Mouse (Mus musculus) liver, embryonic 15.5 days (tissue): Measurements from ENCODE around the gene Atp4a. TPM values are rescaled to one million over a fixed set of nuclear protein-coding genes. Genes with fewer than 3 reads are reported as not detected.
"Not testable (repeated sequence)": the region's sequence is repeated elsewhere in the genome, so short reads cannot be mapped to it uniquely, and the experiment has no call there.

Source experiments
- ATAC-seq: fragments of 200-750 bp; cut with Nextera tagmentation; 2 replicates; pipeline ENCODE4 v1.8.0; 2017; ENCODE audit warnings: moderate number of reproducible peaks, mild to moderate bottlenecking, moderate library complexity; ENCODE audit not compliant: insufficient read depth
- H3K27ac ChIP-seq: fragments of 300-500 bp; sonication (generic); replicated peaks from 2 replicates; pipeline ENCODE4 v1.5.1; 2015; ENCODE audit warnings: mild to moderate bottlenecking, inconsistent platforms
- H3K27me3 ChIP-seq: fragments of 300-500 bp; sonication (generic); 2 replicates; pipeline ENCODE4 v1.6.1; 2015; ENCODE audit warnings: mild to moderate bottlenecking, inconsistent platforms
- H3K36me3 ChIP-seq: fragments of 300-500 bp; sonication (generic); replicated peaks from 2 replicates; pipeline ENCODE4 v1.6.1; 2015; ENCODE audit warnings: moderate library complexity, mild to moderate bottlenecking, inconsistent platforms
- H3K4me1 ChIP-seq: fragments of 300-500 bp; sonication (generic); replicated peaks from 2 replicates; pipeline ENCODE4 v1.6.1; 2015; ENCODE audit warnings: inconsistent platforms
- H3K4me2 ChIP-seq: fragments of 300-500 bp; sonication (generic); 2 replicates; pipeline ENCODE4 v1.6.1; 2015; ENCODE audit warnings: moderate library complexity, mild to moderate bottlenecking, inconsistent platforms
- H3K4me3 ChIP-seq: fragments of 300-500 bp; sonication (generic); replicated peaks from 2 replicates; pipeline ENCODE4 v1.5.1; 2015; ENCODE audit warnings: mild to moderate bottlenecking, inconsistent platforms
- H3K9ac ChIP-seq: fragments of 300-500 bp; sonication (generic); 2 replicates; pipeline ENCODE4 v1.6.1; 2015; ENCODE audit warnings: moderate library complexity, mild to moderate bottlenecking, inconsistent platforms
- H3K9me3 ChIP-seq: fragments of 300-500 bp; sonication (generic); replicated peaks from 2 replicates; pipeline ENCODE4 v1.6.1; 2016; ENCODE audit warnings: inconsistent platforms
- WGBS: fragments of 180-500 bp; shearing (Covaris S2); methylation state at CpG from one replicate; pipeline ENCODE4 v1.1.7; 2015; ENCODE audit warnings: mixed read lengths; ENCODE audit not compliant: insufficient replicate concordance; 5-methylcytosine and 5-hydroxymethylcytosine counted together
- polyA plus RNA-seq: library from polyadenylated mRNA; unstranded; fragments of >200 nt; fragmentation: Nextera tagmentation; extraction: Ambion mirVana; gene quantifications from 2 replicates; pipeline ENCODE4 v1.2.1, GENCODE M21; 2015

Atp4a gene
- polyA plus RNA-seq, 1 experiment from 2014 or later, result 1.7 TPM

DNA sequence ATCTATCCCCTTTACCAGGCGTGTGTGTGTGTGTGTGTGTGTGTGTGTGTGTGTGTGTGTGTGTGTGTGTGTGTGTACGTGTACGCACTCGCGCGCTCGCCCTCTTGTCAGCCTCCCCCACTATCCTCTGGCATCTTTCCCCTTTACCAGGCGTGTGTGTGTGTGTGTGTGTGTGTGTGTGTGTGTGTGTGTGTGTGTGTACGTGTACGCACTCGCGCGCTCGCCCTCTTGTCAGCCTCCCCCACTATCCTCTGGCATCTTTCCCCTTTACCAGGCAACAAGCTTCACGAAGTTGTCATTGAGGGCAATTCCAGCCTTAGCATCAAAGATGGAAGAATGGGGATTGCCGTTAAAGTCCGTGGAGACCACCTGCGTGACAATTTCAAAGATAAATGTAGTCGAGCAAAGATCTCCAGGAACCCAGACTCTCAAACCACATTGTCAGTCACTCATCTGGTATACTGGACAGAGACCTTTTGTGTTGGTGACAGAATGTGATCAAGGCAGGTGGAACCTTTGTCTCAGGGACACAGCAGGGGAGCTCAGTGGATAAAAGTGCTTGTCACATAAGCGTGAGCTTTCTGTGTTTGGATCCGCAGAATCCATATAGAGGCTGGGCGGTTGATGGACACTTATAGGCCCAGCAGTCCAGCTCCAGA lies 18.2 kb downstream of the Atp4a start:
- Histone ChIP-seq H3K9ac (peak overlapping the region; percentile 77), H3K27ac (peak overlapping the region; percentile 91), H3K4me1 (peaks cover 24% of the 10 kb centered on the region), H3K4me2 (peak overlapping the region; percentile 94), H3K36me3 (peaks cover 24% of the 10 kb centered on the region; the same call in 1 of the 2 replicates), H3K4me3 (peak overlapping the region; percentile 84)
- not testable (repeated sequence) for H3K9me3 ChIP-seq, H3K27me3 ChIP-seq, ATAC-seq
- WGBS, result 19% methylated on average over 19 of the region's 22 CpGs

DNA sequence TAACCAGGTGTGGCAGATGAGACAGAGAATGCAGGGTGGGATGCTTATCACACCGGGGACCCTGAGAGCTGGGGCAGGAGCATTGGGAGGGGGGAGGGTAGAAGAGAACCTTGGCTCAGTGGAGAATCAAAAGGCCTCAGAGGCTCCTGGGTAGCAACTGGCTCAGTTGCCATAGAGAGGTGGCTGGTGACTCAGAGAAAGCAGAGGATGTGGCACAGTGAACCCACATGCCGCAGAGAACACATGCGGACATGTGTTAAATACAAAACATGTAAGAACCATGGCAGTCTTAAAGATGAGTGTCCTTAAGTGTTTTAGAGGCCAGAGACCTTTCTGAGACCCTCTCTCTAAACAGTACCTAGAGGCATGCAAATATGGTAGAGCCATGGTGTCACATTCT lies 24.2 kb downstream of the Atp4a start:
- no peaks in the 10 kb centered on the region for H3K4me1 ChIP-seq
- peaks cover 21% of the 10 kb centered on the region; the same call in 1 of the 2 replicates for H3K36me3 ChIP-seq
- H3K4me3 ChIP-seq, result no peak overlapping the region
- H3K9ac ChIP-seq, result no peak overlapping the region
- no peaks in the 10 kb centered on the region for H3K9me3 ChIP-seq
- 82% methylated on average over 3 of the region's 3 CpGs for WGBS
- H3K27ac ChIP-seq, result no peak overlapping the region
- no peaks in the 10 kb centered on the region for H3K27me3 ChIP-seq
- no peak overlapping the region for H3K4me2 ChIP-seq
- no peak for ATAC-seq

DNA sequence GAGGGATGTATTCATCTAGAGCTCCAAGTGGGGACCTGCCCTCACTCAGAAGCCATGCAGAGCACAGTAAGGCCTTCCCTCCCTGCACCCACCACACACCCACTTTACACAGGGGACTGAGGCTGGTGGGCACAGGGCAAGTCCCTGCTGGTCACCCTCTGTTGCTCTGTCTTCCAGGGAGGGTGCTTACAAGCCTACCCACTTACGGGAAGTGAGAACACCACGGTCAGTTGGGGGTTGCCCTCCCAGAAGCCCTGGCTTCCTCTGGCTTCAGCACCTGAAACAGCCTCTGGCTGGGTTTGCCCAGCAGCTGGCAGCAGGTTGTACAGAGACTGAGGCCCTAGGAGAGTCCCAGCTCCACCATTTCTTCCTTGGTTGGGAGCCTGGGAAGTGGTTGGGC lies 30.6 kb downstream of the Atp4a start:
- not testable (repeated sequence) for ATAC-seq, H3K4me1 ChIP-seq, H3K27ac ChIP-seq, H3K4me2 ChIP-seq, H3K9ac ChIP-seq, H3K9me3 ChIP-seq, H3K36me3 ChIP-seq, H3K27me3 ChIP-seq, H3K4me3 ChIP-seq
- WGBS, result 59% methylated on average over 2 of the region's 2 CpGs

DNA sequence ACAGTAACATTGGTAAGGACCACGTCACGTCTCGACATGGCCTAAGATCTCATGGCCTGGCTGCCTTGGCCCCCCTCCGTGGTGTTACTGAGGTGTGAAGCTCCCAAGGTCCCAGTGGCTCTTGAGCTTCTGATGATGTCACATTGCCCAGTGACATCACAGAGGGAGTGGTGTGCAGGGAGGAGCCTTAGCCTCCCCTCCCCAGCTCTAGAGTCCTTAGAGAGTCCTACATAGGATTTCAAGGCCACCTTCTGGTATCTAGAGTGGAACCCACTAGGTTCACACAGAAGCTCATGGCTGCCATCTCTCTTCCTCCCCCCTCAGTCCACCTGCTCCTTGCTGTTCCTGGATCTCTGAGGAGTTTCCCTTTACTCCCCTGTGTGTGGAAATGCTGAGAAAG lies 31.6 kb downstream of the Atp4a start, which contains the start of gene Gapdhs:
Gene Gapdhs (minus strand): TSS at position 65 of the 400 bp plus-strand sequence.
- not testable (repeated sequence) for H3K4me1 ChIP-seq, ATAC-seq, H3K4me3 ChIP-seq, H3K9ac ChIP-seq, H3K4me2 ChIP-seq, H3K27ac ChIP-seq, H3K9me3 ChIP-seq, H3K36me3 ChIP-seq, H3K27me3 ChIP-seq
- WGBS, result 58% methylated on average over 4 of the region's 4 CpGs

DNA sequence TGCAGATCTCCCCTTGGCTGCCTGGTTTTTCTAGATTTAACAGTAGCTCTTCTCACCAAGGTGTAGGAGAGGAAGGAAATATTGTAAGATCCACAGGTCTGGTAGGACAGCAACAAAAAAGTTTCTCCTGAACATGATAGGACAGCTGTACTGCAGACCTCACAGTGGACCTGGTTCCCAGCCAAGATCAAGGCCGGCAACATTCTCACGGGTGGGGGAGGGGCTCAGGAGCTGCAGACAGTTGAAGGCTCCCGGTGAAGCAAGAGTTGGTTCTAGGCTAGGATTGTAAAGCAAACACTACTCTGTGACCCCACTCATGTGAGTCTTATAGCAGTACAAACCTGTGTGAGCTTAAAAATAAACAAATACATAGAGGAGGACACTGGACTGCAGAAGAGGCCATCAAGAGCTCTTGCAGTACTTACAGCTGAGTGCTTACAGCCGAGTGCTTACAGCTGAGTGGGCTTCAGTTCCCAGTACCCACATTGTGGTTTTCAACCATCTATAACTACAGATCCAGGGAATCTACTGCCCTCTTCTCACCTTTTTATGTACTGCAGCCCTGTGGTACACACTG lies 32.1 kb downstream of the Atp4a start:
- H3K27me3 ChIP-seq, result no peaks in the 10 kb centered on the region
- H3K9ac ChIP-seq, result no peak overlapping the region
- peak; percentile 43; the same call in 1 of the 2 replicates for ATAC-seq
- no peak overlapping the region for H3K4me3 ChIP-seq
- 26% methylated on average over 4 of the region's 4 CpGs for WGBS
- no peaks in the 10 kb centered on the region for H3K9me3 ChIP-seq
- no peak overlapping the region for H3K27ac ChIP-seq
- H3K4me1 ChIP-seq, result peaks cover 3% of the 10 kb centered on the region; the same call in 1 of the 2 replicates
- H3K4me2 ChIP-seq, result no peak overlapping the region
- H3K36me3 ChIP-seq, result no peaks in the 10 kb centered on the region

DNA sequence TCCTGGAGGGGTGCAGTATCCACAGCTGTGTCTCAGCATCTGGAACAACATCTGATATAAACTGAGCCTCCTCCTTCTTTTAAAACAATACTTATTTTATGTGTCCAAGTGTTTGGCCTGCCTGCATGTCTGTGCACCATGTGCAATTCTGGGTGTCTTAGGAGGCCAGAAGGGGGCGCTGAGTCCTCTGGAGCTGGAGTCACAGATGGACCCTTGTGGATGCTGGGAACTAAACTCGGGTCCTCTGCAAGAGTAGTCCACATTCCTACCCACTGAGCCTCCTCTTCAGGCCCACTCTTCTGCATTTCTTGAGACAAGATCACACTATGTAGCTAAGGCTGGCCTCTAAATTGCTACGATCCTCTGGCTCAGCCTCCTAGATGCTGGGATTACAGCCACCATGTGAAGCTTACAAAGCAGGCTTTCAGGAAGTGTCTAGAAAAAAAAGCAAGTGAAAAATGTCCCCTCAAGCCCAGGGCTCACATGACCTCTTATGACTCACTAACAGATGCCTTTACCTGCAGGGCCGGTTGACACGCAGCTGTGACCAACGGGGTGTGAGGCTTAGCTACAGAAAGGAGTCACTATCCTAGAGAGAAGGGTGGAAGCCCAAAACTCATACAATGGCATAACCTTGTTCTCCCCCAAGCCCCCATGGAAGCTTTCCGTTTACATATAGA lies 35.7 kb downstream of the Atp4a start:
- H3K9me3 ChIP-seq, result no peaks in the 10 kb centered on the region
- no peak overlapping the region for H3K4me2 ChIP-seq
- 67% methylated on average over 7 of the region's 7 CpGs for WGBS
- no peaks in the 10 kb centered on the region for H3K36me3 ChIP-seq
- no peak overlapping the region for H3K4me3 ChIP-seq
- H3K27me3 ChIP-seq, result no peaks in the 10 kb centered on the region
- no peak for ATAC-seq
- H3K27ac ChIP-seq, result no peak overlapping the region
- H3K4me1 ChIP-seq, result peaks cover 3% of the 10 kb centered on the region; the same call in 1 of the 2 replicates
- H3K9ac ChIP-seq, result no peak overlapping the region

DNA sequence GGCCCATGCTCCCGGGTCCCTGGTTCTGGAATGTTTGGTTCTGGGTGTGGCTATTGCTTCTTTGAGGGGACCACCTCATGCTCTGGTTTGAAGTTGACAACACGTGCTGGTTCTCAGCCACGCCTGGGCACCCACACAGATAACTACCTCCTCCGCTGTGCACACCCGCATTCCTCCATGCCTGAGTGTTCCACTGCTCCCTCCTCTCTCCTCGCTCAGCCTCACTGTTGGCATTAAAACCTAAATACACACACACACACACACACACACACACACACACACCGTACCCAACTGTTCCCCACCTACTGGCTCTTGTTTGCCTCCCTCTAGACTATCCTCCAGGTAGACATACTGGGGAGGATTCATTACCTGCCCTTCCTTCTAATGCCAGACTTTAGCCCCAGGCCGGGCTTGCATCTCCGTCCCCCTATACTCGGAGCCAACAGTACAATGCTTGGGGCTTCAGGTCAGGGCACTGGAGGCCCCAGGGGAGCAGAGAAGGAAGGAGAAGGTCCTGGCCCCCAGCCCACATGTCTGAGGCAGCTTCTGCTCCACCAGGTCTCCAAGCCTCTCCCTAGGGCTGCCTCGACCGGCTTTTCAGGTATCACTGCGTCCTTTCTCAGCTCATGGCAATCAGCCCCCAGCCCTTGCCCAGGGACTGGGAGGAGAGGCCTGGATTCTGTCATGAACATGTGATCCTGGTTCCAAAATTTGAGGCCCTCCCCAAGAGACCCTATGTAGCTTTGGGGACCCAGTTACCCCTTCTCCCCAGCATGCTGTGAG lies 38.0 kb downstream of the Atp4a start:
- H3K4me2 ChIP-seq, result no peak overlapping the region
- no peaks in the 10 kb centered on the region for H3K36me3 ChIP-seq
- H3K27me3 ChIP-seq, result no peaks in the 10 kb centered on the region
- no peak overlapping the region for H3K9ac ChIP-seq
- WGBS, result 63% methylated on average over 13 of the region's 13 CpGs
- no peak overlapping the region for H3K27ac ChIP-seq
- H3K4me1 ChIP-seq, result no peaks in the 10 kb centered on the region
- H3K4me3 ChIP-seq, result no peak overlapping the region
- ATAC-seq, result no peak
- no peaks in the 10 kb centered on the region; the same call in 1 of the 2 replicates for H3K9me3 ChIP-seq

DNA sequence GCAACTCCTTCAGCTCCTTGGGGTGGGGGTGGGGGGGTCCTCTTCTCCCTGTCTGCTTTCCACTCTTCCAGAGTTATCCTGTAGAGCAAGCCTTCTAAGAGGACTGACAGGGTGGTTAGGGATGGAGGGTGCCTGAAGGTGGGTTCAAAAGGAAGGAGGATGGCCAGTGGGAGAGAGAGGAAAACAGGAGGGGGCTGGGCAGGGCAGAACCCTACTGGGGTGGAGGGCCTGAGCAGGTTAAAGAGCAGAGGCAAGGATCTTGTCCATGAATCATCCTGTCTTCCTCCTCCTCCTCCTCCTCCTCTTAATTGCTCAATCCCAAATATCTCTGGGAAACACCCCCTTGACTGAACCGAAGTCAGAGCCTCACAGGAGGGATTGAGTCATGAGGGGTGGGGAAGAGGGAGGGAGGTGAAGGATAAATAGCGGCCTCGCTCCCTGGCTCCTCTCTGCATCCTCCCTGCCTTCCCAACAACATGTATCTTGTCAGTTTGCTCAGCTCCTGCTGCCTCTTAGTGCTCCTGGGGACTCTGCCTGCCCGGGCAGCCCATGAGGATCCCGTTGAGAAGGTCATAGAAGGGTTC lies 39.2 kb downstream of the Atp4a start, which contains the start of gene Sbsn:
Gene Sbsn (plus strand): TSS at position 386 of the 584 bp plus-strand sequence.
- ATAC-seq, result no peak
- H3K9ac ChIP-seq, result no peak within 1 kb of the TSS
- H3K4me1 ChIP-seq, result no peaks in the 10 kb centered on the region
- WGBS, result 57% methylated on average over 5 of the region's 5 CpGs
- no peak within 1 kb of the TSS for H3K27ac ChIP-seq
- no peak within 1 kb of the TSS for H3K4me3 ChIP-seq
- no peaks in the 10 kb centered on the region for H3K36me3 ChIP-seq
- no peak within 1 kb of the TSS for H3K4me2 ChIP-seq
- H3K9me3 ChIP-seq, result no peaks in the 10 kb centered on the region; the same call in 1 of the 2 replicates
- no peaks in the 10 kb centered on the region for H3K27me3 ChIP-seq

DNA sequence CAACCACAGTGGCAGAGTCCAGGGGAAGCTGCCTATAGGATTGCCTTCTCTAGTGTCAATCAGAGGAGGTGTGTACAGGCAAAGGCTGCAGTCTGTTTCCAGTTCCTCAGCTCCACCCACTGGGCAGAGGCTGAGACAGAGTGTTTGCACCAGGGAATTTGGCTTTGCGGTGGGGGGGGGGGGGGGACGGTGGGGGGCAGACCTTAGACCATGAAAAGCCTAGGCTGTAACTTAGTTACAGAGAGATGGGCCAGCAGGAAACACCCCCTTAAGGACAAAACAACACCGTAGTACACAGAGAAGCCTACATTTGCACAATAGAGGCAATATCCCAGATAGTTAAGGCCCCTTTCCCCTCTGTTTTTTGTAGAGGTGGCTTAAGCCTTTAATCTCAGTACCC lies 45.0 kb downstream of the Atp4a start:
- no peak for ATAC-seq
- 57% methylated on average over 3 of the region's 3 CpGs for WGBS
- Histone ChIP-seq H3K4me3 (no peak overlapping the region), H3K9me3 (no peaks in the 10 kb centered on the region; the same call in 1 of the 2 replicates), H3K27me3 (no peaks in the 10 kb centered on the region), H3K36me3 (no peaks in the 10 kb centered on the region), H3K4me1 (peaks cover 12% of the 10 kb centered on the region), H3K4me2 (no peak overlapping the region), H3K27ac (no peak overlapping the region), H3K9ac (no peak overlapping the region)

DNA sequence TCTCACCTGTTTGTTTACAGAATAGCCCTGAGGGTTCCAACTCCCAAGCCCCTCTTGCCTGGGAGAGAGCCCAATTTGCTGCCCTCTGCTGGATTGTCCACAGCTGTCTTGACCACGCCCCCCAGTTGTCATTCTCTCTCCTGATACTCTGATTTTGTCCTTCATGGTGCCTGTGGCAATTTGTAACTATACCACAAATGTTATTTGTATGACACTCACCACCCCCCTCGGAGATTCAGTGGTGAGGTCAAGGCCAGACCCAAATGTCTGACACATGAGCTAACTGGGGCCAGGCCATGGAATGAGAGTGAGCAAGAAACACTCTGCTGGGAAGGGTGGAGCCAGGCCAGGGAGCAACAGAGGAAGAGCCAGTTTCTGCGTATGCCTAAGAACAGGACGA lies 46.8 kb downstream of the Atp4a start:
- Histone ChIP-seq H3K4me3 (no peak overlapping the region), H3K4me2 (no peak overlapping the region), H3K4me1 (peaks cover 13% of the 10 kb centered on the region), H3K9me3 (no peaks in the 10 kb centered on the region; the same call in 1 of the 2 replicates), H3K27ac (no peak overlapping the region), H3K9ac (no peak overlapping the region), H3K27me3 (no peaks in the 10 kb centered on the region), H3K36me3 (no peaks in the 10 kb centered on the region)
- no peak for ATAC-seq
- WGBS, result 35% methylated on average over 4 of the region's 4 CpGs
